Mouse (Mus musculus): ENCODE measurements around the gene Cdh18. TPM values are rescaled to one million over a fixed set of nuclear protein-coding genes. Genes with fewer than 3 reads are reported as not detected.

Gene Cdh18
- polyA plus RNA-seq, 1 experiment, result not detected

- Histone ChIP-seq H3K27ac (ENCODE audit: control insufficient read depth, insufficient read depth, low read depth, low read length, poor library complexity) (no peak overlapping the region), H3K4me3 (replicated peaks; ENCODE audit: control insufficient read depth, low read depth, low read length) (no peak overlapping the region), H3K4me1 (ENCODE audit: control insufficient read depth, insufficient read depth, low read length) (no peaks in the 10 kb centered on the region)
- 79% methylated on average over 5 of the region's 5 CpGs for WGBS
- TF ChIP-seq POLR2A (IDR thresholded peaks at IDR 0.05; ENCODE audit: borderline replicate concordance, control insufficient read depth, low read depth, low read length) (no peak), CTCF (IDR thresholded peaks at IDR 0.05; ENCODE audit: control insufficient read depth, insufficient read depth, low read length) (no peak)
Measured at GRCm38 (mm10) chr15:22980136-22980535, 431.3 kb downstream of the Cdh18 start.

DNA sequence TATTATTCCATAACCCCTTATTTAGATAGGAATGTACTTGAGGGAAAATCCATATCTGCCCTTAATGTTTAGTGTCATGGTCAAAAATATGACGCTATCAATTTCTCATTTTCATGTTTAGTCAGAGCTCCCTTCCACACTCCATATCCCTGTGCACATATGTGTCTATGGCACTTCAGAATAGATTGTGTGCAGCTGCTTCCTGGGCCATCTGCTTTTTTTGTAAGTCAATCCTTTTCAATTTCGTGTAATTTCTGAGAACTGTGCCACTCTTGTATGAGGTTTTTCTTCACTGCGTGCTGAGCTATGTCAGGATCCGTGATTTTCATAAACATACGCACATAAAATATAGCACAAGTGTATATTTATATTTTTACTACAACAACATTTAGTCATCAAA is 435.8 kb downstream of the Cdh18 start:
- TF ChIP-seq CTCF (IDR thresholded peaks at IDR 0.05; ENCODE audit: control insufficient read depth, insufficient read depth, low read length), result no peak
- TF ChIP-seq POLR2A (IDR thresholded peaks at IDR 0.05; ENCODE audit: borderline replicate concordance, control insufficient read depth, low read depth, low read length), result no peak
- H3K27ac ChIP-seq (ENCODE audit: control insufficient read depth, insufficient read depth, low read depth, low read length, poor library complexity), result no peak overlapping the region
- H3K4me1 ChIP-seq (ENCODE audit: control insufficient read depth, insufficient read depth, low read length), result no peaks in the 10 kb centered on the region
- H3K4me3 ChIP-seq (replicated peaks; ENCODE audit: control insufficient read depth, low read depth, low read length), result no peak overlapping the region
- WGBS, result 73% methylated on average over 5 of the region's 5 CpGs

GRCm38 (mm10) chr15:23016680-23017079 is 467.9 kb downstream of the Cdh18 start:
- 60% methylated on average over 5 of the region's 5 CpGs for WGBS
- Histone ChIP-seq H3K4me3 (replicated peaks; ENCODE audit: control insufficient read depth, low read depth, low read length) (no peak overlapping the region), H3K27ac (ENCODE audit: control insufficient read depth, insufficient read depth, low read depth, low read length, poor library complexity) (no peak overlapping the region), H3K4me1 (ENCODE audit: control insufficient read depth, insufficient read depth, low read length) (no peaks in the 10 kb centered on the region)
- TF ChIP-seq POLR2A (IDR thresholded peaks at IDR 0.05; ENCODE audit: borderline replicate concordance, control insufficient read depth, low read depth, low read length) (no peak), CTCF (IDR thresholded peaks at IDR 0.05; ENCODE audit: control insufficient read depth, insufficient read depth, low read length) (no peak)

DNA sequence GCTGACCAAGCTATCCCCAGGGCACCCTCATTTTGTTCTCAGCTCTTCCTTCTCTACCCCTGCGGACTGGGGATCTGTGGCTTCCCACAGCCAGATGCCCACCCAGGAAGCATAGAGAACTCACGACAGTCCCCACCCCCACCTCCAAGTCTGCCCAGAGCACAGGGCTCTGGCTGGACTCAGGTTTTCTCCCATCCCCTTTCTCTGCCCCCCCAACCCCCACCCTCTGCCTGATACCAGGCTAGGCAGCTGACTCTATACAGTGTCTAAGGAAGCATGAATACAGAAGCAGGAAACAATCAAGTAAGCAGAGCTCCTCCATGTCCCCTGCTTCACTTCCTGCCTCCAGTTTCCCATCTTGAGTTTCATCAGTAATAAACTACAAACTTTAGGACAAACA is 472.3 kb downstream of the Cdh18 start:
- no peak for TF ChIP-seq CTCF (IDR thresholded peaks at IDR 0.05; ENCODE audit: control insufficient read depth, insufficient read depth, low read length)
- no peak for TF ChIP-seq POLR2A (IDR thresholded peaks at IDR 0.05; ENCODE audit: borderline replicate concordance, control insufficient read depth, low read depth, low read length)
- WGBS, result 29% methylated on average over 2 of the region's 2 CpGs
- Histone ChIP-seq H3K4me3 (replicated peaks; ENCODE audit: control insufficient read depth, low read depth, low read length) (no peak overlapping the region), H3K27ac (ENCODE audit: control insufficient read depth, insufficient read depth, low read depth, low read length, poor library complexity) (no peak overlapping the region), H3K4me1 (ENCODE audit: control insufficient read depth, insufficient read depth, low read length) (no peaks in the 10 kb centered on the region)

- Histone ChIP-seq H3K27ac (ENCODE audit: control insufficient read depth, insufficient read depth, low read depth, low read length, poor library complexity) (no peak overlapping the region), H3K4me3 (replicated peaks; ENCODE audit: control insufficient read depth, low read depth, low read length) (no peak overlapping the region), H3K4me1 (ENCODE audit: control insufficient read depth, insufficient read depth, low read length) (no peaks in the 10 kb centered on the region)
- TF ChIP-seq CTCF (IDR thresholded peaks at IDR 0.05; ENCODE audit: control insufficient read depth, insufficient read depth, low read length) (no peak), POLR2A (IDR thresholded peaks at IDR 0.05; ENCODE audit: borderline replicate concordance, control insufficient read depth, low read depth, low read length) (no peak)
Measured at GRCm38 (mm10) chr15:23022635-23023034, 473.8 kb downstream of the Cdh18 start.

DNA sequence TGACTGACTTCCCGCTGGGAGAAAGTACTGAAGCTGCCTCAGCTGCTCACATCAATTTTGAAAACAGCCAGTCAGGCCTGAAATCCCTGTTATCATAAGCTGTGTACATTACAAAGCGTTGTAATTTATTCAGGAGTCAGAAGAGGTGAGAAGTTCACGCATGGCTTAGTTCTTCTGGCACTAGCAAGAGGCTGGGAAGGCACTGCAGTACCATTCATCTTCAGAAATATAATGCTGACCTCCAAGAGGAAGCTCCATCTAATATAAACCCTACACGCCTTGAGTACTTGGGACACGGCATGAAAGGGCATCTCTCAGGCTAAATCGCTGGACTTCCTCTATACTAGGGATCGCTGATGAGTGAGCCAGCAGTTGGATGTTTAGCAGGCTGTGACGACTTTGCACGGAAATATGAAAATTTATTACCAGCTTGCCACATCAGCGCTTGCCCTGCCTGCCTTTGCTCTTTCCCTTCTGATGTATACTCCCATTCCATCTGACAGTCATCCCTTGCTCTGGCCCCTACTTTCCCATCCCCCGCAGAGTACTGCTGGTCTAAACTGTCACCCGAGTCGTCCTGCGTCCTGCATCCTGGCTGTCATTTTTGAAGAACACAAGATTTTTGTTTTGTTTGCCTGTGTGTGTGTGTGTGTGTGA is 486.9 kb downstream of the Cdh18 start:
- Histone ChIP-seq H3K27ac (ENCODE audit: control insufficient read depth, insufficient read depth, low read depth, low read length, poor library complexity) (no peak overlapping the region), H3K4me1 (ENCODE audit: control insufficient read depth, insufficient read depth, low read length) (no peaks in the 10 kb centered on the region), H3K4me3 (replicated peaks; ENCODE audit: control insufficient read depth, low read depth, low read length) (no peak overlapping the region)
- TF ChIP-seq POLR2A (IDR thresholded peaks at IDR 0.05; ENCODE audit: borderline replicate concordance, control insufficient read depth, low read depth, low read length) (no peak), CTCF (IDR thresholded peaks at IDR 0.05; ENCODE audit: control insufficient read depth, insufficient read depth, low read length) (no peak)
- WGBS, result 8% methylated on average over 14 of the region's 14 CpGs

- TF ChIP-seq CTCF (IDR thresholded peaks at IDR 0.05; ENCODE audit: control insufficient read depth, insufficient read depth, low read length), result no peak
- WGBS, result 14% methylated on average over 23 of the region's 23 CpGs
- Histone ChIP-seq H3K27ac (ENCODE audit: control insufficient read depth, insufficient read depth, low read depth, low read length, poor library complexity) (no peak overlapping the region), H3K4me3 (replicated peaks; ENCODE audit: control insufficient read depth, low read depth, low read length) (no peak overlapping the region), H3K4me1 (ENCODE audit: control insufficient read depth, insufficient read depth, low read length) (no peaks in the 10 kb centered on the region)
Measured at GRCm38 (mm10) chr15:23036208-23037065, 487.6 kb downstream of the Cdh18 start.

DNA sequence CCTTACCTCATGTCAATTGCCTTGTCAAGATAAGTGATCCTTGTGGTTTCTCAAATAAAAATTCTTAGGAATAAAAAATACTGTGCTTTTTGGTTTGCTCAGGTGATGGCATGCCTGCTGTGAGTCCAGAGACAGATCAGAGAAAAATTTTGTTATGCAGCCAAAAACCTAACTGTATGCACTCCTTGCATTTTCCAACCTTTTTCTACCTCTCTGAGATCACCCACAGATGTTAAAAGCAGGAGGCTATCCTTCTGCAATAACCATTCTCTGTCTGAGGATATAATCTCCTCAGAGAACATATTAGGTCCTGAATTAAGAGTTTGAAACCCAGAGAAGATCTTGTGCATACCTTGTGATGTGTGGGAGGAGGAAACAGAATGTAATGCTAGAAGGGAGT is 488.7 kb downstream of the Cdh18 start:
- no peak for TF ChIP-seq POLR2A (IDR thresholded peaks at IDR 0.05; ENCODE audit: borderline replicate concordance, control insufficient read depth, low read depth, low read length)
- no peak overlapping the region for H3K27ac ChIP-seq (ENCODE audit: control insufficient read depth, insufficient read depth, low read depth, low read length, poor library complexity)
- H3K4me3 ChIP-seq (replicated peaks; ENCODE audit: control insufficient read depth, low read depth, low read length), result no peak overlapping the region
- no peaks in the 10 kb centered on the region for H3K4me1 ChIP-seq (ENCODE audit: control insufficient read depth, insufficient read depth, low read length)
